Mouse (Mus musculus) frontal cortex, postnatal 25 days (tissue): ENCODE results near the gene Bptf.
"Not testable (repeated sequence)": the region's sequence is repeated elsewhere in the genome, so short reads cannot be mapped to it uniquely, and the experiment has no call there.

ENCODE experiments used
- DNase-seq, 2 experiments: peaks; one replicate each; pipeline ENCODE4 v3.0.0; 2022; ENCODE audit warnings: low spot score in 2 of 2

Gene Bptf

DNA sequence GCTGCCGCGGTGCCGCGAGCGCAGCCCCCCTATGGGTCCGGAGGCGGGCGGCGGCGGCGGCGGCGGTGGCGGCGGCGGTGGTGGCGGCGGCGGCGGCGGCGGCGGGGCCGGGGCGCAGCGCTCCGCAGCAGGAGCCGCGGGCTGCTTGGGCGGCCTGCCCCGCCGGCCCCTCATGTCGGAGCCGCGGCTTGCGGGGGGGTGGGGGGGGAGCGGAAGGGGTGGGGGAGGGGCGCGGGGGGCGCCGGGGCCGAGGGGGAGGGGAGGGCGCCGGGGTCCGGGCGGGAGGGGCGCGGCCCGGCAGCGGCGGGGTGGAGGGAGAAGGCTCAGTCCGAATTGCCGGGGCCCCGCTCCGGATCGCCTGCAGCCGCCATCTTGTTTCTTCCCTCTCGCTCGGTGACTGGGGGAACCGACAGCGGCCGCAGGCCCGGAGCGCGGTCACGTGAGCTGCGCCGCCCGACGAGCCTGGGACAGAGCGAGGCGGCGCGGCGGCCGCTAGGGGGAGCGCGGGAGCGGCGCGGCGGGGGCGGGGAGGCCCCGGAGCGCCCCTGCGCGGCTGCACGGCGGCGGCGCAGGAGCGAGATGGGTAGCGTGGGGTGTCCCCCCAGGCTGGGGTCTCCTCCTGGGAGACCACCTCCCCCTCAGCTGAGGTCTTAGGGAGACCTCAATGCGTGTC is at the start of gene Bptf:
Gene Bptf (minus strand): TSS at position 379 of the 673 bp plus-strand sequence.
- peak; percentile 65 to 78 for DNase-seq

DNA sequence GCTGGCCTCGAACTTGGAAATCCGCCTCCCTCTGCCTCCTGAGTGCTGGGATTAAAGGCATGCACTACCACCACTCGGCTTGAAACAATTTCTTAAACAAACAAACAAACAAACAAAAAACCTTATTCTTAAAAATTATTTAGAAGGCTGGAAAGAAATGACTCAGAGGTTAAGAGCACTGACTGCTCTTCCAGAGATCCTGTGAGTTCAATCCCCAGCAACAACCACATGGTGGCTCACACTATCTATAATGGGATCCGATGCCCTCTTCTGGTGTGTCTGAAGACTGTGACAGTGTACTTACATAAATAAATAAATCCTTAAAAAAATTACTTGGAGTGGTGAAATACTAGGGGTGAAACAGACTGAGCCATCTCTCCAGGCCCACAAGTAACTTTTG is 29.3 kb upstream of the Bptf start:
- no peak for DNase-seq

DNA sequence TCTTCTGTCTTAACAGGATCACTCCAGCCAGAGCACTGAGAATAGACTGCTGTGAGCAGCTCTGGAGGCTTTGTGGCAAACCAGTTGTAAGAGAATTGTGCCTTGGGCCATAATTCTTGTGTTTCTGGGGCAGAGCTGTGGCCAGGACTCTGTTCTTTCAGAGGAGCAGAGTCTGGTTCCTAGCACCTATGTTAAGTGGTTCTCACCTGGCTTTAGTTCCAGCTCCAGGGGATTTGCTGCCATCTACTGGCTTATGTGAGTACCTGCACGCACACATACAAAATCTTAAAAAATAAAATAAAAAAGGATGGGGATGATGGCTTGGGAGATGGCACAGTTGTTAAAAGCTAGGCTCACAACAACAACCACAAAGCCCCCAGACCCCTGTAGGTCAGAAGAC is 27.1 kb upstream of the Bptf start:
- no peak for DNase-seq

DNA sequence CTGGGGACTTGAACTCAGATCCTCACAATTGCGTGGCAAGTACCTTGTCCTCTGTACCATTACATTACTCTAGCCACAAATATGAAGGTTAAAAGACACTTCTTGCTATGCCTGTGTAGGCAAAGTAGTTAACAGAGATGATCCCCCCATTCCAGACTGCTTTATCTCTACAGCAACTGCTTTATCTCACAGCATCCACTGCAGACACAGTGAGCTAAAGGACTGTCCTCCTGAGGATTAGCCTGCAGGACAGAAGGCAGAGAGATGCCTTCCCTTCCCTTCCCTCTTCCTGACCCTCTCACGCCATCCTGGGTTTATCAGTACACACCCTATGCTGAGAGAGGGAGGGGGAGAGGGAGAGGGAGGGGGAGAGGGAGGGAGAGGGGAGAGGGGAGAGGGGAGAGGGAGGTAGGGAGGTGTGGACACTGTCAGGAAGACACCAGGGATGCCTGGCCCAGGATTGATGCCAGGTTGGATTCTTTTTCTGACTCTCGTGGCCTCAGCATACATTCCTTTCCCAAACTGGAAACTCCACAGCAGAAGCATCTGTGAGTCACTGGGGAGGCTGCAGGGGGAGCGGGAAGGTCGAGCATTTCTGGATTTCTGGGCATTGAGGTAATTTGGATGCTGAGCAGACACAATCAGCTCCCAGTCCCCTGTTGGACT is 25.2 kb upstream of the Bptf start:
- no peak for DNase-seq

DNA sequence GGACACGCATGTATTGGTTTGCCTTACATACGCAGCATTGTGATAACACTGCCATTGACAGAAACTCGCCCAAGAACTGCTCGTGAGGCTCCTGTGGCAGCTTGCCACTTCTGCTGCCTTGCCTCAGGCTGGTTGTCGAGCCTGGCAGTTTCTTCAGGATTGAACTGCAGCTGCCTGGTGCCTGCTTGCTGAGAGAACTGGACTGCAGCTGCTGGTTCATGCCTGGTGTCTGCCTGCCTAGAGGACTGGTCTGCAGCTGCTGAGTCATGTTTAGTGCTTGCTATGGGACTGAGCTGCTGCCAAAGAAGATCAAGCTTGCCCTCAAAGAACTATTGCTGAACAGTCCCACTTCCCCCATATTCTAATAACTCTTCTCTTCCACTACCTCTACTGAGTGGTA is 23.4 kb upstream of the Bptf start:
- no peak for DNase-seq

DNA sequence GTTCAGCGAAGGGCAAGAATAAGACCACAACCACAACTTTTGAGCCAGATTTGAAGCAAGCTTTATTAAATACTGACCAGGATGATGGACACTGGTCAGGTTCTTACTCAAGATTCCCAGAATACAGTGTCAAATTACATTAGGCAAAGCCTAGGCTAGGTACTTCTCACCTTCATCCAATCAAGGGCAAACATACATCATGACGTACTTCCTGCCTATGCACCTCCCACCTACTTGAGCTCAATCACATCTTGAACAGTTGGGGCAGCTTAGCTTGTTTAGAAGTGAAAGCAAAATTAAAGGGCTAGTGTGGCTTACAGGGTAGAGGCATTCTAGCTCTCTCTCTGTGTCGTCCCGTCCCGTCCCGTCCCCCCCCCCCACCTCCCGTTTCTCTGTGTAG is 22.5 kb upstream of the Bptf start:
- DNase-seq = no peak

DNA sequence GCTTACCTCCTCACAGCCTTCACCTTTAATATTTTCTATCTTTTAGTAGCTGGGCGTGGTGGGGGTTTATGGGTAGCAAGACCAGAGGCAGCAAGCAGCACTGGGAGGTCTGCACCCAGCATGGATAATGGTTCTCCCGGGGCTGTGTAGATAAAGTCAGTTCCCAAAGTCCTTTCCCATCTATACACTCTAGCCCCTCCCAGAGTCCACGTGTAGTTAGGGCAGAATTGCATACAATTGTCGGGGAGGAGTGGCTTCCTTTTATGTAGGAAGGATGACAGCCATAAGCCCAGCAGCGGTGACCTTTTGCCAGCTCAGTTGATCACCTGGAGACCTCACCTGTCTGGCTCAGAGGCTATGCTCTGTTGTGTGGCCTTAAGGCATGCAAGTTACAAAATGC is 21.7 kb upstream of the Bptf start:
- DNase-seq = no peak

DNA sequence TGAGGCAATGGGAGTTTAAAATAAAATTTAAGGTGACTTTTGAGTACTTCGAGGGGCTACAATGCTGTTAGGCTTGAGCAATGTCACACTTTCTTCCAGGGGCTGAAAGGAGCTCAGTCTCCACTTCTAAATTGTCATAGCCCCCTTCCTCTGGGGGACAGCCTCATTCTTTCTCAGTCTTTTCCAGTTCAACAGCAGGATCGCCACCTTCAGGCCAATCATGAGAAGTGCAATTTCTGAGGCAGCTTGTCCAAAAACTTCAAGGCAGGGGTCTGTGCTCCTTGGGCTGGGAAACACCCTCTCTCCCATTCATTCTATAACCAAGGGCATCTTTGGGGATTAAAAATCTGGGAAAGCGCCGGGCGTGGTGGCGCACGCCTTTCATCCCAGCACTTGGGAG is 19.9 kb upstream of the Bptf start:
- no peak for DNase-seq

DNA sequence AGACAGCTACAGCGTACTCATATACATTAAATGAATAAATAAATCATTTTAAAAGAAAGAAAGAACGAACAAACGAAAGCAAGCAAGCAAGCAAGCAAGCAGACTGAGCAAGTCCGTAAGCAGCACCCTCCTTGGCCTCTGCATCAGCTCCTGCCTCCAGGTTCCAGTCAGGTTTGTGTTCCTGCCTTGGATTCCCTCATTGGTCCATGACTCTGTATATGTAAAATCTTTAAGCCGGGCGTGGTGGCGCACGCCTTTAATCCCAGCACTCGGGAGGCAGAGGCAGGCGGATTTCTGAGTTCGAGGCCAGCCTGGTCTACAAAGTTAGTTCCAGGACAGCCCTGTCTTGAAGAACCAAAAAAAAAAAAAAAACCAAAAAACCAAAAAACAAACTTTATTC is 12.0 kb upstream of the Bptf start:
- DNase-seq = not testable (repeated sequence)

DNA sequence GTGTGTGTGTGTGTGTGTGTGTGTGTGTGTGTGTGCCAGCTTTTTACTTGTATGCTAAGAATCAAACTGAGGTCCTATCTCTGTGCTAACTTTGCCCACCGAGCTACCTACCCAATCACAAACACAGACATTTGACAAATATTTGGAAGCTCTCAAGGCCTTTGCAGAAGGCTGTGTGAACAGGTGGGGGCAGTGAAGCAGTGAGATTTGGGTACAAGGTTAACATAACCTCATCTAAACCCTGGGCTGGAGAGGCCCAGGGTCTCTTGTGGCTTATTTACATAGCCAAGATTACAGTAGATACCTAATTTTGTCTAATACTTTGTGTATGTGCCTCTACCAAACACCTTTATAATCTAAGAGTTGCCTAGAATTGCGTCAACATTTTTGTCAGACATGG is 10.5 kb upstream of the Bptf start:
- no peak for DNase-seq

DNA sequence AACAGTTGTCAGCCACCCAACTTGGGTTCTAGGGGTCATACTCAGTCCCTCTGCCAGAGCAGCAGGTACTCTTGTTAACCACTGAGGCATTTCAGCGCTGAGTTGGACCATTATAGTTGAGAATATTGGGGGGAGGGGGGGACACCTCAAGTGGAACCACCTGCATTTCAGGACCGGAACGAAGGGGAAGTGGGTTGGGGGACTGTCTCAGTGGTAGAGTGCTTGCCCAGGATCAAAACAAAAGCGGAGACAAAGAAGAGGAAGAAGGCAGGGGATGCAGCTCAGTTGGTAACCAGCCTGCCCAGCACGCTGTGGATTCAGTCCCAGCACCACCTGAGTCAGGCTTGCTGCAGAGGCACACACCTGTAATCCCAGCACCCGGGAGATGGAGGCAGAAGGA is 8.8 kb upstream of the Bptf start:
- DNase-seq = no peak

DNA sequence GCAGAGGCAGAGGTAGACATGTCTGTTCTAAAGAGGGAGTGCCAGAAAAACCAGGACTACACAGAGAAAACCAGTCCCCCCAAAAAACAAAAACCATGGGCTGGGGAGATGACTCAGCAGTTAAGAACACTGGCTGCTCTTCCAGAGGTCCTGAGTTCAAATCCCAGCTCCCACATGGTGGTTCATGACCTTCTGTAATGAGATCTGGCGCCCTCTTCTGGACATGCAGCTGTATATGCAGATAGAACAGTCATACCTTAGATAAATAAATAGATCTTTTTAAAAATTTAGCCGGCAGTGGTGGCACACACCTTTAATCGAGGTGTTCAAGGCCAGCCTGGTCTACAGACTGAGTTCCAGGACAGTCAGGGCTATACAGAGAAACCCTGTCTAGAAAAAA is 6.7 kb upstream of the Bptf start:
- DNase-seq = no peak

DNA sequence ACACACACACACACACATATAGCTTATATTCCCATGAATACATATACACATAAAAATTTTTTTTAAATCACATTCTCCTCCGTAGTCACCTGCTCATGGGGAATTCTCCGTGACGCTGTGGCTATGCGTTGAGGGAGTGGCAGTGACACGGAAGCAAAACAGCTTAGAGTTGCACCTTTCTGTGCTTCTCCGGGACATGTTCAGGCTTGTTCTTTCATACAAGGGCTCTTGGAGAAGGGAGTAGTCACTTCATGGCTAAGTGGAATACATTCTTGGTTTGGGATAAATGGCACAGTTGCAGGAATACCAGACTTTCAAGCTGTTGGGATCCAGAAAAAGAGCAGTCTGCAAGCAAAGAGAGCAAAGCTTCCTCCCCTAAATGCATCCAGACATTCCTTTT is 5.7 kb upstream of the Bptf start:
- DNase-seq = no peak

DNA sequence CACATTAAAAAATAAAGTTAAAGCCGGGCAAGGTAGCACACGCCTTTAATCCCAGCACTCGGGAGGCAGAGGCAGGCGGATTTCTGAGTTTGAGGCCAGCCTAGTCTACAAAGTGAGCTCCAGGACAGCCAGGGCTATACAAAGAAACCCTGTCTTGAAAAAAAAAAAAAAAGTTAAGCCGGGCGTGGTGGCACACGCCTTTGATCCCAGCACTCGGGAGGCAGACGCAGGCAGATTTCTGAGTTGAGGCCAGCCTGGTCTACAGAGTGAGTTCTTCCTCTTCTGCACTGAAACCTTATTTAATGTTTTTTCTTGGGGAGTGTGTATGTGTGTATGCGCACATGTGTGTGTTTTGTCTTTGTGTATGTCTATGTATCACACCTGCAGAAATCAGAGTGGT is 4.5 kb upstream of the Bptf start:
- not testable (repeated sequence) for DNase-seq

DNA sequence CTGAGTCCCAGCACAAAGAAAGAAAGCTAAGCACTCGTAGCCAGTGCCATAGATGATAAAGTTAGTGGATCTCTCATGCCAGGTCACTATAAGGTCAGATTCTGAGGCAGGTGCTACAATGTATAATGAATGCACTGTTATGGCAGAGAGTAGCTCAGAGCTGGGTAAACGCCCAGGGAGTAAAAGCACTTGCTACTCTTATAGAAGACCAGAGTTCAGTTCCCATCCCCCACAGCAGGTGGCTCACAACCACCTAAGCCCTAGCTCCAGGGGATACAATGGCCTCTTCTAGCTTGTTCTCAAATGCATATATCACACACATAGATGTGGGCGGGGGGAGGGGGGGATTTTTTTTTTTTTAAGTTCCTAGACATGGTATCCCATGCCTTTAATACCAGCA is 3.8 kb upstream of the Bptf start:
- DNase-seq = no peak

DNA sequence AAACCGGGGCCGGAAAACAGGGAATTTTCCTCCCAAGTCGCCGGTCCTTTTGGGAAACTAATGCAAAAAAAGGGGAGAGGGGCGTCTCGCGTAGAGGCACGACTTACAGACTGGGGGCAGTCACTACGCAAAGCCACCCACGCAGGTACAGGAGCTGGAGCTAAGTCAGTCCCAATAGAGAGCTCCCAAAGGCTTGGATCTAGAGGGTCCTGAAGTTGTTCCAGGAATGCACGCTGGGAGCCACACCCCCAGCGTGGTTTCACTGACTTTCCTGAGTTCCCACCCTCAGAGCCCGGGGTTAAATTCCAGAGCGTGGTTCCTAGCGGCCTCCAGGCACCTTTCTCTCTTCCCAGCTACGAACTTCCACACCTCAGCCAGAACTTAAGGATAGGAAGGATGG is 499 bp upstream of the Bptf start:
- no peak for DNase-seq

DNA sequence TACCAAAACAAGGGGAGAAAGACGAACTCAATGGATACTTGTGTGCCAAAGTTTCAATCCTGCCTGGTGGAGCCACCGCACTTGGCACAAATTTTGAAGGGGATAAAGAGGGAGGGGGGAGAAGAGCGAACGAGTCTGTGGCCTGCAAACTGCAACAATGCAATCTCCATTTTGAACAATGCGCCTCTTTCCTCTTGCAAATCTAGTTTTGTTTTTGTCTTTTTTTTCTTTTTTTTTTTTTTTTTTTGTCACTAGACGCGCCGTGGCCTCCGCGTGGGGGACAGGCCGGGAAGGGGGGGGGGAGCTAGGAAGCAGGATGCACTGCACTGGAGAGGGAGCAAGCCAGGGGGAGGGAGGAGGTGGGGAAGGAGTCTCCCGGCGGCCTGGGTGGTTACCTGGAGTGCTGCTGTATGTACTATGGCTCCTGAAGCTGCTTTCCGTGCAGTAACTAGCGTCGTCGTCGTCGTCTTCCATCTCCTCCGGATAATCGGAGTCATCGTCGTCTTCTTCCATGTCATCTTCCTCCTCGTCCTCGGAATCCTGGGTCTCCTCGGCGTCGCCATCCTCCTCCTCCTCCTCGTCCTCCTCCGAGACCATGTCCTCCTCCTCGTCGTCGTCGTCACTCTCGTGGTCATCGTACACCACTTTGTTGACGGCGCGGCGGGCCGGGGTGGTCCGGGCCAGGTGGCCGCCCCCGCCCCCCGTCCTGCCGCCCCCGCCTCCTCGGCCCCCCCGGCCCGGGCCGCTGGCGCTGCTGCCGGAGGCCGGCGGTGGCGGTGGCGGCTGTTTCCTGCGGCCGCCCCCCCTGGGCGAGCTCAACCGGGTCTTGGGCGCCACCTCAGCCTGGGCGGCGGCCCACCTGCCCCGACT is 813 bp downstream of the Bptf start:
- peak; percentile 17 to 41 for DNase-seq

DNA sequence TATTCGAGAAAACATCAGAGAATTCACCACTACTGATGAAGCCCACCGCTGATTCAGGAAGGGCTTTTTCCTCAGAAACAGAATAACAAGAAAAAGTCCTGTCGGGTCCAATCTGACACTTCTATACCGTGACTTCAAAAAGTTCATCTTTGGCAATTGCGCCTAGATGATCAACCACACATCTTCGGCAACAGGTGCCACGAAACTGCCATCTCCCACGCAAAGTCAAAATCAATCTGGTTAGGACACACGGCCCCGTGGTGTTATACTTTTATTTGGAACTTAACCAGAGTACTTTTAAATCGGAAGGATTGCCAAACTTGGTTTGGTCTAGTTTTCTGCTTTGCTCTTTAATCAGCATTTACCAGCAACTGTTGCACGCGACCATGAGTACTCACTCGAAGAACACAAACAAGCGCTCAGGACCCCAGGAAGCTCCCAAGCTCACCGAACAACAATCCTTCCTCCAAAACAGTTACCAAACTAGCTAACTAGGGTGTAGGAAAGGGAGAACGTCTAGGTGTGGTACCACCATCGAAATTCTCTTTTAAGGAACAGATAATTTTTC is 1.6 kb downstream of the Bptf start:
- DNase-seq = no peak

DNA sequence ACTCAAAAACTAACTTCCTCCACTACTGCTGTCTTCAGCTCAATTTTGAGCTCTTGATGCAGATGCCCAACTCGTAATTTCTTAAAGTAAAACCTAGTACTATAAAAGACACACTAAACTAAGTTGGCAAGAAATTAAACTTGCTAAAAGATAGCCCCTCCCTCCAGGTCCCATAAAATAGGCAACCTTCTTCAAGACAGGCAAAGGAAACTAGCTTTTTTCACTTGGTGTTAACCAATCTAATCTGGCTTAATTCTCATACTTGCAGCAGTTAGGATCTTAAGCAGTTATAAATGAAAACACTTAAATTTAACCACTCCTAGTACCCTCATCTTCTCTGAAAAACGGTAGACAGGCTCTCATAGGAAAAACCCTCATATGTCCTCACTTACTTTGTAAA is 2.3 kb downstream of the Bptf start:
- no peak for DNase-seq

DNA sequence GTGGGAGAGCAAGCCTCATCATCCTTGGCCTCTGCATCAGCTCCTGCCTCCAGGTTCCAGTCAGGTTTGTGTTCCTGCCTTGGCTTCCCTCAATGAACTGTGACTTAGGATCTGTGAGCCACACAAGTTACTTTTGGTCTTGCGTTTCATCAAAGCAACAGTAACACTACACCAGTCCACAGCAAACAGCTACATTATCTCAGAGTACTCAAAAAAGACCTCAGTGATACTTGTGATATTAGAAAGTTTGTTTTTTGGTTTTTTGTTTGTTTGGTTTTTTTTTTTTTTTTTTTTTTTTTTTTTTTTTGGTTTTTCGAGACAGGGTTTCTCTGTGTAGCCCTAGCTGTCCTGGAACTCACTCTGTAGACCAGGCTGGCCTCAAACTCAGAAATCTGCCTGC is 5.2 kb downstream of the Bptf start:
- DNase-seq = not testable (repeated sequence)

DNA sequence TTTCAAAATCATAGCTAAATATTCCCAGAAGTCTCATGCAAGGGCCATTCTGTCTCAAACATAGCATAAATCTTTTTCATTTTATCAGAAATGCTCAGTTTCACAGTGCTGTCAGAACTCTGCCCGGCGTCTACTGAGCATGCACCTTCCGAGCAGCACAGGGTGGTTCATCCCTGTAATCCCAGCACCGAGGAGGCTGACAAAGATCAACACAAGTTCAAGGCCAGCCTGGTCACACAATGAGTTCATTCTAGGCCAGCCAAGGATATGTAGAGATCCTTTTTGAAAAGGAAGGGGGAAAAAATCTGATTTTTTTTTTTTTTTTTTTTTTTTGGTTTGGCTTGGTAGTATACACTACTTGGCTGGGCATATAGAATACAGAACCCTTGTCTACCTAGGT is 6.9 kb downstream of the Bptf start:
- no peak for DNase-seq

DNA sequence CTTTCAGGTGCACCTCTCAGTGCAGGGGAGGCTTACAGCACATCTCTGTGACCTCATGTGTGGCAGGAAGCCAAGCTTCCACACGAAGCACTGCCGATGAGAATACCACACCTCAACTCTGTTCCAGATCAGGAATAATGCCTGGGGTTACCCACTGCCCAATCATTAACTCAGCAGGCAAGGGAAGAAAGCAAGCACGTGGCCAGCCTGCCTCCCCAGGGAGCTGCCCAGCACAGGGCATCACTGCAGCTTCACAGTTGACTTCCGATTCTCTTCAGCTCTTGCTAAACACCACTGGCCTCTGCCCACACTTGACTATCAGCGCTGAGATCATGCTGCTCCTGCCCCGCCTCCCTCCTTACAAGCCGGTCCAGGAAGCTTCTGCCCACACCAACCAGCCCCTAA is 7.6 kb downstream of the Bptf start:
- peak in 1 of 2 experiments; percentile 36 for DNase-seq

DNA sequence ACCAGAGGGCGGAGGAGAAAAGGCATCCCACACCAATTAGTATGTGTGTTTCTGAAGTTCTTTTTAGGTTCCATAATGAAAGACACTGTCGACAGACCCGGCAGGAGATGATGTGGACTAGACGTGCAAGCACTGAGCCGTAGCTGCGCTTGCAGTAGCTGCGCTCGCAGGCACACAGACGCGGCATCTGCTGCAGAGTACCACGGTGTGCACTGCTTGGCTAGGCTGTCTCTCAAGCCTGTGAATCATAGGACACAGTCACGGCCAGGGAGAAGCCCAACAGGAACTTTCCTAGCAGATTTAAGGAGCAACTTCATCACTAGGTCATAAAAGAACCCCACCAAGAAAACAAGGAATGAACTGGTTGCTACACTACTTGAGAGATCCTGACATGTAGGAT is 14.1 kb downstream of the Bptf start:
- DNase-seq = no peak
